Mouse (Mus musculus) naive thymus-derived CD4-positive, alpha-beta T cell, adult 5 months (primary cell): Measurements from ENCODE around the gene Catsperd. TPM values are rescaled to one million over a fixed set of nuclear protein-coding genes. Genes with fewer than 3 reads are reported as not detected.

Experiments used
- polyA plus RNA-seq: library from polyadenylated mRNA; unstranded; fragments of 100-300 nt; shearing (Covaris generic); gene quantifications from one replicate; pipeline ENCODE4 v1.2.1, GENCODE M21; 2017

Catsperd gene
- 1.2 TPM for polyA plus RNA-seq

GRCm38 (mm10) chr17:56627530-56628277, at the start of gene Catsperd:
Catsperd (plus strand) TSS chr17:56628143.

GRCm38 (mm10) chr17:56584257-56585130, 43.4 kb upstream of the Catsperd start, which contains the start of the genes Safb2 and Safb:
Safb2 (minus strand) TSS chr17:56584585.
Safb (plus strand) TSS chr17:56584825.

GRCm38 (mm10) chr17:56609452-56610171, 18.3 kb upstream of the Catsperd start, which contains the start of gene 2410015M20Rik:
2410015M20Rik (minus strand) TSS chr17:56609771.

GRCm38 (mm10) chr17:56613236-56613844, 14.6 kb upstream of the Catsperd start, which contains the start of gene Rpl36:
Rpl36 (plus strand) TSS chr17:56613416.

GRCm38 (mm10) chr17:56626754-56627470, 1.0 kb upstream of the Catsperd start, which contains the start of gene Lonp1:
Lonp1 (minus strand) TSS chr17:56626887.

GRCm38 (mm10) chr17:56672941-56673646, 45.2 kb downstream of the Catsperd start, which contains the start of gene Ranbp3:
Ranbp3 (plus strand) TSS chr17:56673294.

Other genes with a start within 250 kb of the Catsperd start
- gene Ptprs, start 151.7 kb upstream of the Catsperd start, polyA plus RNA-seq, result 4.4 TPM
- gene Znrf4, start 115.7 kb upstream of the Catsperd start, polyA plus RNA-seq, result not detected
- 0.55 TPM for gene Gm20219, start 73.8 kb upstream of the Catsperd start, polyA plus RNA-seq
- 238 TPM for gene Safb2, start 43.6 kb upstream of the Catsperd start, polyA plus RNA-seq
- 253 TPM for gene Safb, start 43.3 kb upstream of the Catsperd start, polyA plus RNA-seq
- gene 2410015M20Rik, start 18.4 kb upstream of the Catsperd start, polyA plus RNA-seq, result 139 TPM
- 2,504 TPM for gene Rpl36, start 14.7 kb upstream of the Catsperd start, polyA plus RNA-seq
- 62.0 TPM for gene Lonp1, start 1.3 kb upstream of the Catsperd start, polyA plus RNA-seq
- gene Ranbp3, start 45.2 kb downstream of the Catsperd start, polyA plus RNA-seq, result 94.5 TPM
- gene Ndufa11, start 89.6 kb downstream of the Catsperd start, polyA plus RNA-seq, result 132 TPM
- 12.5 TPM for gene Vmac, start 89.9 kb downstream of the Catsperd start, polyA plus RNA-seq
- gene Nrtn, start 129.4 kb downstream of the Catsperd start, polyA plus RNA-seq, result not detected
- gene Dus3l, start 136.6 kb downstream of the Catsperd start, polyA plus RNA-seq, result 60.0 TPM
- 1.5 TPM for gene Prr22, start 142.1 kb downstream of the Catsperd start, polyA plus RNA-seq
- 1.8 TPM for gene Rfx2, start 202.9 kb downstream of the Catsperd start, polyA plus RNA-seq
- not detected for gene Acsbg2, start 246.3 kb downstream of the Catsperd start, polyA plus RNA-seq
- not detected for gene 1700061G19Rik, start 247.3 kb downstream of the Catsperd start, polyA plus RNA-seq